Mouse (Mus musculus): ENCODE measurements around the gene Smc3. TPM values are rescaled to one million over a fixed set of nuclear protein-coding genes. Genes with fewer than 3 reads are reported as not detected.

Smc3 gene
- total and polyA plus RNA-seq, 2 experiments from 2014 or later = 8.3 to 24.1 TPM

GRCm38 (mm10) chr19:53687592-53687991, 87.4 kb downstream of the Smc3 start:
- no peaks in the 10 kb centered on the region for H3K36me3 ChIP-seq (replicated peaks; ENCODE audit: control insufficient read depth, insufficient read depth, low read length)
- TF ChIP-seq CTCF (IDR thresholded peaks at IDR 0.05; ENCODE audit: low read depth) (no peak), EP300 (IDR thresholded peaks at IDR 0.05; ENCODE audit: low read depth) (no peak)
- 32% methylated on average over 5 of the region's 5 CpGs for WGBS
- no peaks in the 10 kb centered on the region for H3K9me3 ChIP-seq (replicated peaks; ENCODE audit: control insufficient read depth, low read length)
- no peak overlapping the region for H3K4me2 ChIP-seq (ENCODE audit: low read depth, low read length)
- H3K9ac ChIP-seq (replicated peaks; ENCODE audit: low read depth, low read length) = no peak overlapping the region
- H3K27me3 ChIP-seq (ENCODE audit: control insufficient read depth, insufficient read depth, low read length) = no peaks in the 10 kb centered on the region
- H3K4me1 ChIP-seq (ENCODE audit: control insufficient read depth, insufficient read depth) = peaks cover 22% of the 10 kb centered on the region
- no peak overlapping the region for H3K4me3 ChIP-seq (ENCODE audit: low read depth, low read length)
- DNase-seq (ENCODE audit: low spot score) (no peak), ATAC-seq (ENCODE audit: insufficient read depth, low read depth) (peak; percentile 54)
- peak overlapping the region; percentile 49 for H3K27ac ChIP-seq (ENCODE audit: low read depth)

GRCm38 (mm10) chr19:53690816-53691215, 90.6 kb downstream of the Smc3 start:
- TF ChIP-seq EP300 (IDR thresholded peaks at IDR 0.05; ENCODE audit: low read depth) = no peak
- TF ChIP-seq CTCF (IDR thresholded peaks at IDR 0.05; ENCODE audit: low read depth) = no peak
- ATAC-seq (ENCODE audit: insufficient read depth, low read depth) = no peak
- Histone ChIP-seq H3K4me1 (ENCODE audit: control insufficient read depth, insufficient read depth) (peaks cover 16% of the 10 kb centered on the region), H3K9me3 (replicated peaks; ENCODE audit: control insufficient read depth, low read length) (no peaks in the 10 kb centered on the region), H3K9ac (replicated peaks; ENCODE audit: low read depth, low read length) (no peak overlapping the region), H3K4me2 (ENCODE audit: low read depth, low read length) (no peak overlapping the region), H3K27me3 (ENCODE audit: control insufficient read depth, insufficient read depth, low read length) (no peaks in the 10 kb centered on the region), H3K36me3 (replicated peaks; ENCODE audit: control insufficient read depth, insufficient read depth, low read length) (no peaks in the 10 kb centered on the region), H3K27ac (ENCODE audit: low read depth) (peak overlapping the region; percentile 32), H3K4me3 (ENCODE audit: low read depth, low read length) (no peak overlapping the region)
- 69% methylated on average over 10 of the region's 10 CpGs for WGBS
- no peak for DNase-seq (ENCODE audit: low spot score)

GRCm38 (mm10) chr19:53694020-53694419, 93.8 kb downstream of the Smc3 start:
- TF ChIP-seq EP300 (IDR thresholded peaks at IDR 0.05; ENCODE audit: low read depth) = no peak
- TF ChIP-seq CTCF (IDR thresholded peaks at IDR 0.05; ENCODE audit: low read depth) = no peak
- Histone ChIP-seq H3K4me1 (ENCODE audit: control insufficient read depth, insufficient read depth) (peaks cover 30% of the 10 kb centered on the region), H3K27me3 (ENCODE audit: control insufficient read depth, insufficient read depth, low read length) (no peaks in the 10 kb centered on the region), H3K9ac (replicated peaks; ENCODE audit: low read depth, low read length) (no peak overlapping the region), H3K36me3 (replicated peaks; ENCODE audit: control insufficient read depth, insufficient read depth, low read length) (no peaks in the 10 kb centered on the region), H3K9me3 (replicated peaks; ENCODE audit: control insufficient read depth, low read length) (no peaks in the 10 kb centered on the region), H3K4me3 (ENCODE audit: low read depth, low read length) (no peak overlapping the region), H3K4me2 (ENCODE audit: low read depth, low read length) (no peak overlapping the region), H3K27ac (ENCODE audit: low read depth) (peak overlapping the region; percentile 7; the same call in 1 of the 2 replicates)
- no peak for ATAC-seq (ENCODE audit: insufficient read depth, low read depth)
- DNase-seq (ENCODE audit: low spot score) = no peak
- WGBS = 8% methylated on average over 1 of the region's 1 CpGs

Other genes with a start within 250 kb of the Smc3 start
- gene Gm10197, start 228.6 kb upstream of the Smc3 start, total RNA-seq (2014; rRNA removed; ENCODE audit: low replicate concordance) = not detected in 2 replicates
- gene Gm10197, start 228.6 kb upstream of the Smc3 start, polyA plus RNA-seq (2015; fragmentation: Nextera tagmentation; extraction: Ambion mirVana) = not detected in 2 replicates
- 6.8 and 9.0 TPM in 2 replicates for gene Smndc1, start 209.8 kb upstream of the Smc3 start, total RNA-seq (2014; rRNA removed; ENCODE audit: low replicate concordance)
- gene Smndc1, start 209.8 kb upstream of the Smc3 start, polyA plus RNA-seq (2015; fragmentation: Nextera tagmentation; extraction: Ambion mirVana) = 25.0 and 32.0 TPM in 2 replicates
- gene Dusp5, start 71.3 kb upstream of the Smc3 start, total RNA-seq (2014; rRNA removed; ENCODE audit: low replicate concordance) = 15.9 and 20.8 TPM in 2 replicates
- gene Dusp5, start 71.3 kb upstream of the Smc3 start, polyA plus RNA-seq (2015; fragmentation: Nextera tagmentation; extraction: Ambion mirVana) = 8.0 and 9.6 TPM in 2 replicates
- gene Nutf2-ps1, start 11.3 kb upstream of the Smc3 start, total RNA-seq (2014; rRNA removed; ENCODE audit: low replicate concordance) = 120 and 143 TPM in 2 replicates
- gene Nutf2-ps1, start 11.3 kb upstream of the Smc3 start, polyA plus RNA-seq (2015; fragmentation: Nextera tagmentation; extraction: Ambion mirVana) = 209 and 216 TPM in 2 replicates
- 328 and 340 TPM in 2 replicates for gene Rbm20, start 76.9 kb downstream of the Smc3 start, total RNA-seq (2014; rRNA removed; ENCODE audit: low replicate concordance)
- gene Rbm20, start 76.9 kb downstream of the Smc3 start, polyA plus RNA-seq (2015; fragmentation: Nextera tagmentation; extraction: Ambion mirVana) = 58.5 and 65.2 TPM in 2 replicates